Mouse (Mus musculus): ENCODE results near the gene Csnk1g1.

GRCm38 (mm10) chr9:65982841-65983240 is 74.1 kb downstream of the Csnk1g1 start:
- no peak for TF ChIP-seq ZNF384 (IDR thresholded peaks at IDR 0.05; ENCODE audit: low read depth, low read length)
- no peak for TF ChIP-seq HCFC1 (IDR thresholded peaks at IDR 0.05; ENCODE audit: borderline replicate concordance, insufficient read depth, low read length)
- no peak for TF ChIP-seq MAFK (IDR thresholded peaks at IDR 0.05; ENCODE audit: insufficient read depth, low read depth, low read length)
- TF ChIP-seq ZC3H11A (IDR thresholded peaks at IDR 0.05; ENCODE audit: borderline replicate concordance, low read depth, low read length): no peak
- no peak for TF ChIP-seq CHD2 (IDR thresholded peaks at IDR 0.05; ENCODE audit: low read depth, low read length)
